Mouse (Mus musculus) CD8-positive naive resting alpha-beta T cell, adult 2 months (primary cell): Measurements from ENCODE around the gene Cmss1.
A peak's percentile ranks its signal among the peaks of the same experiment; 100 is the strongest.

Experiments used
- DNase-seq, 2 experiments: peaks; one replicate each; pipeline ENCODE4 v3.0.0; 2022; ENCODE audit warnings: low read depth in 2 of 2, low spot score in 2 of 2

Gene Cmss1

GRCm38 (mm10) chr16:57431294-57431693 lies 175.4 kb downstream of the Cmss1 start:
- DNase-seq, result no peak

- no peak for DNase-seq
Measured at GRCm38 (mm10) chr16:57428977-57429376, 177.7 kb downstream of the Cmss1 start.

GRCm38 (mm10) chr16:57427516-57428285 lies 179.0 kb downstream of the Cmss1 start:
- DNase-seq, result no peak

GRCm38 (mm10) chr16:57426680-57427079 lies 180.0 kb downstream of the Cmss1 start:
- no peak for DNase-seq

GRCm38 (mm10) chr16:57423001-57423800 lies 183.5 kb downstream of the Cmss1 start:
- peak; percentile 58 to 68 for DNase-seq

GRCm38 (mm10) chr16:57421680-57422417 lies 184.8 kb downstream of the Cmss1 start:
- DNase-seq, result peak in 1 of 2 experiments; percentile 43

GRCm38 (mm10) chr16:57420773-57421556 lies 185.7 kb downstream of the Cmss1 start:
- no peak for DNase-seq

- DNase-seq, result no peak
Measured at GRCm38 (mm10) chr16:57419881-57420280, 186.8 kb downstream of the Cmss1 start.

DNA sequence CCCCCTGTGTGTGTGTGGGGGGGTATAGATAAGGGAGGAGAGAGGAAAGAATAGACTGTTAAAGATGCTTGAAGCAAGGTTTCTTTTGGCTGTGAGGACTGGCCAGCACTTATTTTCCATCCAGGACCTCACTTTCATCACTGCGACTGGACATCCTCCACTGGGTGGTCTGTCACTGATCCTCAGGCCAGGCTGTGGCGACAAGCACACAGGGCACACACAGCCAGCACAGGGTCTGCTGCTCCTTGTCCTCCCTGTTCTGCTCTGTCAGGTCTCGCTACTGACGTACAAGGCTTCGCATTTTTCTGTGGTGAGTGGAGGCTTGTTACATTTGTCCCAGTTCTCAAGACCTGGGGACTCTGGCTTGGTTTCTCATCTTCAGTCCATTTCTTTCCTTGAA lies 187.3 kb downstream of the Cmss1 start:
- no peak for DNase-seq

GRCm38 (mm10) chr16:57417955-57418354 lies 188.7 kb downstream of the Cmss1 start:
- no peak for DNase-seq

- DNase-seq, result no peak
Measured at GRCm38 (mm10) chr16:57417017-57417416, 189.6 kb downstream of the Cmss1 start.

GRCm38 (mm10) chr16:57416049-57416448 lies 190.6 kb downstream of the Cmss1 start:
- no peak for DNase-seq

DNA sequence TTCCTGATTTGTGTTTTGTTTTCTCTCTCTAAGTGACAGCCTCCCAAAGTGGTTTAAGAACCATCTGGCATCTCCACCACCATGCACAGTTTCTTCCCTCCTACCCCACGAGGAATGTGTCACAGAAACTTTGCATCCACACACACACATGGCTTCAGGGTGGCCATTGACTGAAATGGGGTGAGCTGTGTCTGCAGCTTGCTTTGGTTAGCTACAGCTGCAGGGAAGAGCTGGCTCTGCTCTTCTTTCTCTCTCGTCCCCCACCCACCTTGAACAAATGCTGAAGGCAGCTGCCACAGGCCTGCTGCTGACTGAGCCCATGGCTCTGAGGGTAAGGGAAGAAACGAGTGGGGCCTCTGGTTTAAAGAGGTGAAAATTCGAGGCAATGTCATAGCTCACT lies 193.9 kb downstream of the Cmss1 start:
- no peak for DNase-seq

DNA sequence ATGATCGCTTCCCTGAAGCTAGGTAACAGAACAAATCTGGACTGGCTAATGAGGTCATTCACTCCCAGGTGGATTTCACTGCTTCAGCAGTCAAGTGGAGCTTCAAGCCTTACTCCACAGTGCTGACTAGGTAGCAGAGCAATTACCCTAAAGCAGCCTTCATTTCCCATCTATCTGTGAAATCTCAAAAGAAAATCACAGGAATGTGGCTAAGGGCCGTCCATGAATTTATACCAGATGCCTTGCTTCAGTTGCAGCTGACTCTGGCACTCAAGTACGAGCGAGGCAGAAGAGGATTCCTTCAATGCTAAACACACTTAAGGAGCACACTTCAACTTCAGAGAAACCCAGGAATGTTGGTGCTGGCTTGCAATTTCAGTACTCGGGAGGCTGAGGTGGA lies 202.8 kb downstream of the Cmss1 start:
- DNase-seq, result no peak

GRCm38 (mm10) chr16:57402910-57403309 lies 203.8 kb downstream of the Cmss1 start:
- peak; percentile 54 to 56 for DNase-seq

DNA sequence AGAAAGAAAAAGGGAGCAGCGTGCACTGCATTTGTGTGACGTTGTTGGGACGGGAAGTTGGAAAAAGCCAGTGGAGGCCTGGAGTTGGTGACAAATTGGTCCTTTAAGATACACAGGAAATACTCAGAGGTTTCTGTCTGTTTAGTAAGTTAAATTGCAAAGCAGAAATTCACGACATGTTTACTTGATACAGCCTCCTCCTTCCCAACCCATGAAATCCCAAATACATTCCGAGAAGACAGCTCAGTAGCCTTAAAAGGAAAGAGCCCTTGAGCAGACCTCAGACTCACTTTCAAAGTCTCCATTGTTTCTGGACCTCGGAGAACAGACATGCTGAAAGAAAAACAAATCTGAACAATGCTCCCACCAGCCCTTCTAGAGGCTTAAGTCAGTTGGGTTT lies 205.0 kb downstream of the Cmss1 start:
- no peak for DNase-seq

DNA sequence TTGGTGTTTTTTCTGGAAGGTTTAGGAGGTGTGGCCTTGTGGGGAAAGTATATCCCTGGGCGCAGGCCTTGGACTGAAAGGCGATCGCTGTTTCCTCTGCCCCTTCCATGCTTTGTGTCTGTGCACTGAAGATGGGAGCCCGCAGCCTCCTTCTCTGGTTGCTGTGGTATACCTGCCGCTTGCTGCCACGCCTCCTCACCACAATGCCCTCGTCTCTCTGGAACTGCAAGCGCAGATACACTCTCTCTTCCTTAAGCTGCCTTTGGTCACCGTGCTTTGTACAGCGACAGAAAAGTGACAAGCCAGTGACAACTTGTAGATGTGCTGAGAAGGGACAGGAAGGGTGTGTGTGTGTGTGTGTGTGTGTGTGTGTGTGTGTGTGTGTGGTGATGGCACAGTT lies 207.1 kb downstream of the Cmss1 start:
- DNase-seq, result peak in 1 of 2 experiments; percentile 22

GRCm38 (mm10) chr16:57398387-57399214 lies 208.1 kb downstream of the Cmss1 start:
- DNase-seq, result peak; percentile 63 to 71

- no peak for DNase-seq
Measured at GRCm38 (mm10) chr16:57397845-57398244, 208.8 kb downstream of the Cmss1 start.

DNA sequence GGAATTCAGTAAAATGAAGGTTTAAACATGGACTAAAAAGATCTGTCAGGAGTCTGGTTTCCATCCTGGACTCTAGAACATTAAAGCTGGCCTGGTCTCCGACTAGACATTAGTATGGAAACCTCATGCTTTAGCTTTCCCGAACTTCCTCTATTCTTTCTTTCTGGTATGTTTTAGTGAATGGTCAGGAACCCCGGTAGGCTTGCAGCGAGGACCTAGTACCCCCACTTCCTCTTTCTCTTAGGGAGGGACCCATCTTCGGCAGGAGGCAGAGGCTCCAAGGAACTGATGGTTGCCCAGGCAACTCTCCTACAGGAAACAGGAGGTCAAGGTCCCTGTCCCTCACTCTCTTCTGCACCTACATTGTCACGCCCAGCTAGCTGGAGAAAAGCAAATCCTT lies 210.4 kb downstream of the Cmss1 start:
- DNase-seq, result no peak
